11 mouse cellular contexts compared by ENCODE assay signal in the genomic region with DNA sequence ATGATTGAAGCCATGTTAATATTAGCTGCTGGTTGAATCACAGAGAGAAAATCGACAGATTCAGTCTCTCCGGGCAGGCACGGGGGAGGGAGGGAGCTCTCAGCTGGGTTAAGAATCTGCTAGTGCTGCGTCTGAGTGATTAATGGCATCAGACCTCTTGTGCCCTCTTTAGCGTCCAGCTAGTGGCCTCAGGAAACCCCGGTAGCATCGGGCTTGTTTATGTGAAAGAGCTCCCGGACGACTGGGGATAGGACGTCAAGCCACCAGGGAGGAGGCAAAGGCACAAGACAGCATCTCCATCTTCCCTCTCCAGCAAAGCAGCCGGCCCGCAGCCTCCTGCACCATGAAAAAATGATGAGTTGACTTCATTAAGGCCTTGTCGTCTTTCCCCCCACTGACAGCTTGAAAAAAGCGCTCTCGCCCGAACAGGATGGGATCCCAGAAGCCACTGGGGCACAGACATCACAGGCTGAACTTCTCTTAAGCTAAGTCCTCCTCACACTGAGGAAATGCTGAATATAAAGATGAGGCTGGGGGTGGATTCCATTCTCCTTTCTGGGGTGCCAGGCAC.
DNase-seq lines count a peak whose midpoint lies in the region; ATAC-seq and TF ChIP-seq lines count a peak whose summit lies in the region.
"Had no signal": no experiment of that assay in that cellular context is flagged by ENCODE, and none has a peak within 500 bp of the region (broad histone marks: within the 10 kb centered on the region; RNA-seq: fewer than 3 reads in every experiment).

No protein-coding gene starts in this region.

- TF ChIP-seq EP300 in stomach, postnatal 0 days (optimal IDR thresholded peaks at IDR 0.05), result no peak

- DNase-seq in adrenal gland, adult 2 months, result peak; percentile 20
- DNase-seq in adrenal gland, postnatal 4 days (ENCODE audit: low spot score in 2 of 2), result no peak
- DNase-seq in right cerebral cortex, postnatal 4 days, result no peak
- no peak for DNase-seq in stomach, postnatal 0 days (ENCODE audit: low spot score)
- DNase-seq: cerebellum, postnatal 14 days; liver had no signal

- ATAC-seq in megakaryocyte, adult 5-6 weeks (ENCODE audit: poor library complexity, severe bottlenecking), result no peak
- ATAC-seq in midbrain, embryonic 15.5 days (replicated peaks), result no peak
- ATAC-seq in liver, embryonic 12.5 days, result no peak
- no peak for ATAC-seq in stomach, postnatal 0 days (ENCODE audit: low FRiP score, low TSS enrichment)

- H3K4me1 ChIP-seq in megakaryocyte, embryonic 14.5 days, result no peaks in the 10 kb centered on the region
- H3K4me1 ChIP-seq in midbrain, embryonic 15.5 days, result peaks cover 15% of the 10 kb centered on the region
- no peaks in the 10 kb centered on the region for H3K4me1 ChIP-seq in liver, embryonic 12.5 days
- H3K4me1 ChIP-seq in stomach, postnatal 0 days (replicated peaks; ENCODE audit: control insufficient read depth, insufficient read depth), result no peaks in the 10 kb centered on the region

- peak overlapping the region; percentile 12 for H3K4me2 ChIP-seq in midbrain, embryonic 15.5 days
- no peak overlapping the region for H3K4me2 ChIP-seq in liver, embryonic 12.5 days
- H3K4me2 ChIP-seq in stomach, postnatal 0 days (replicated peaks; ENCODE audit: low read depth), result no peak overlapping the region

- peaks cover 64% of the 10 kb centered on the region for H3K9me3 ChIP-seq in megakaryocyte, embryonic 14.5 days
- H3K9me3 ChIP-seq in midbrain, embryonic 15.5 days, result no peaks in the 10 kb centered on the region
- no peaks in the 10 kb centered on the region for H3K9me3 ChIP-seq in liver, embryonic 12.5 days (replicated peaks)
- H3K9me3 ChIP-seq in stomach, postnatal 0 days (ENCODE audit: control insufficient read depth, low read length), result no peaks in the 10 kb centered on the region

- H3K36me3 ChIP-seq in megakaryocyte, embryonic 14.5 days (replicated peaks; ENCODE audit: low read length), result no peaks in the 10 kb centered on the region
- H3K36me3 ChIP-seq in midbrain, embryonic 15.5 days (replicated peaks), result no peaks in the 10 kb centered on the region
- H3K36me3 ChIP-seq in liver, embryonic 12.5 days, result no peaks in the 10 kb centered on the region
- H3K36me3 ChIP-seq in stomach, postnatal 0 days (ENCODE audit: control insufficient read depth, insufficient read depth, low read length), result no peaks in the 10 kb centered on the region

- peak overlapping the region; percentile 55 for H3K27ac ChIP-seq in midbrain, embryonic 15.5 days
- no peak overlapping the region for H3K27ac ChIP-seq in liver, embryonic 12.5 days
- no peak overlapping the region for H3K27ac ChIP-seq in stomach, postnatal 0 days (replicated peaks)
- H3K27ac ChIP-seq: left cerebral cortex, adult 2 months had no signal

- H3K9ac ChIP-seq in midbrain, embryonic 15.5 days, result no peak overlapping the region
- no peak overlapping the region for H3K9ac ChIP-seq in liver, embryonic 12.5 days
- no peak overlapping the region for H3K9ac ChIP-seq in stomach, postnatal 0 days (ENCODE audit: low read length)

- H3K27me3 ChIP-seq in megakaryocyte, embryonic 14.5 days (replicated peaks), result no peaks in the 10 kb centered on the region
- H3K27me3 ChIP-seq in midbrain, embryonic 15.5 days (replicated peaks), result no peaks in the 10 kb centered on the region
- H3K27me3 ChIP-seq in liver, embryonic 12.5 days (replicated peaks), result no peaks in the 10 kb centered on the region
- H3K27me3 ChIP-seq in stomach, postnatal 0 days (ENCODE audit: control insufficient read depth, insufficient read depth, low read length), result no peaks in the 10 kb centered on the region

- no peak for TF ChIP-seq CTCF in stomach, postnatal 0 days (IDR thresholded peaks at IDR 0.05; ENCODE audit: low read depth)

- peak overlapping the region; percentile 20 for H3K4me3 ChIP-seq in megakaryocyte, embryonic 14.5 days (replicated peaks)
- no peak overlapping the region for H3K4me3 ChIP-seq in midbrain, embryonic 15.5 days
- no peak overlapping the region for H3K4me3 ChIP-seq in liver, embryonic 12.5 days
- H3K4me3 ChIP-seq in stomach, postnatal 0 days (ENCODE audit: low read depth, low read length), result no peak overlapping the region
- H3K4me3 ChIP-seq: left cerebral cortex, adult 2 months had no signal

- WGBS in midbrain, embryonic 15.5 days, result 46% methylated on average over 16 of the region's 16 CpGs
- WGBS in liver, embryonic 12.5 days (ENCODE audit: insufficient replicate concordance), result 49% methylated on average over 16 of the region's 16 CpGs
- 19% methylated on average over 16 of the region's 16 CpGs for WGBS in stomach, postnatal 0 days
